Mouse (Mus musculus): Measurements from ENCODE around the gene Pip5k1b.

GRCm38 (mm10) chr19:24499291-24499690, 56.4 kb downstream of the Pip5k1b start:
- TF ChIP-seq POLR2A (IDR thresholded peaks at IDR 0.05; ENCODE audit: low read depth, low read length) (no peak), CTCF (IDR thresholded peaks at IDR 0.05; ENCODE audit: borderline replicate concordance, insufficient read depth, low read length) (no peak)
